10 mouse cellular contexts compared by ENCODE assay signal in the genomic region with DNA sequence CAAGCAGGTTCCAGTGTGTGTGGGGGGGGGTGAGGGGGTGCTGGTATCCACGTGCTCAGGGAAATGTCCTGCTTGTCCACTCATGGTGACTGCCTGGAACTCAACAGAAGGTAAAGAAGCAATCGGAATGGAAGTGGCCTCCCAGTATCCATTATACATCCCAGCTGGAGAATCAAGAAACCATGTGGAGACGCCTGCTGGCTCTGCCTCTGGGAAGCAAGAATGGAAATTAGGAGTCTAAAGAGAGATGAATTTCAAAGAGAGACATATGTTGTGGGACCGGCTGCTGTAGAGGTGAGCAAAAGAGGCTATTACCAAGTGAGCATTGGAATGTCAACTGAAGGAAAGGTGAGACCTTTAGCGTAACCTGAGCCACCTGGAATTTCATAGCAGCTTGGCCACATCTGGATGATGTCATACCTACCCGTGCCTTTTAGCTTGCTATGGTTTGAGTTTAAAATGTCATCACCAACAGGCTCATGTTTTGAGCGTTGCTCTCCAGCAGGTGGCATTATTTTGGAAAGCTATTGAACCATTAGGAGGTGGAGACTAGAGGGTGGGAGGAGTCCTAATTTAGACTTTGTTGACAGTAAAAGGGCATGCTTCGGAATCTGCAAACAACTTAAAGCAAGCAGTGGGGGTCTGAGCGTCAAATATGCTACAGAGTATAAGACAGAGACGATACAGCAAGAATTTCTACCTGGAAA.
A peak's percentile ranks its signal among the peaks of the same experiment; 100 is the strongest.
DNase-seq lines count a peak whose midpoint lies in the region; ATAC-seq and TF ChIP-seq lines count a peak whose summit lies in the region.
"Had no signal": no experiment of that assay in that cellular context is flagged by ENCODE, and none has a peak within 500 bp of the region (broad histone marks: within the 10 kb centered on the region; RNA-seq: fewer than 3 reads in every experiment).

No protein-coding gene starts in this region.

- H3K27ac ChIP-seq in forebrain, embryonic 13.5 days = no peak overlapping the region
- no peak overlapping the region for H3K27ac ChIP-seq in forebrain, embryonic 11.5 days (ENCODE audit: low read depth, low read length)
- no peak overlapping the region for H3K27ac ChIP-seq in lung, postnatal 0 days (ENCODE audit: low read length)
- H3K27ac ChIP-seq in stomach, postnatal 0 days (replicated peaks) = no peak overlapping the region
- no peak overlapping the region for H3K27ac ChIP-seq in neural tube, embryonic 15.5 days (replicated peaks)

- WGBS in forebrain, embryonic 13.5 days = 66% methylated on average over 10 of the region's 10 CpGs
- 59% methylated on average over 10 of the region's 10 CpGs for WGBS in forebrain, embryonic 11.5 days
- 36% methylated on average over 10 of the region's 10 CpGs for WGBS in lung, postnatal 0 days
- 32% methylated on average over 10 of the region's 10 CpGs for WGBS in stomach, postnatal 0 days
- WGBS in neural tube, embryonic 15.5 days = 65% methylated on average over 10 of the region's 10 CpGs

- no peaks in the 10 kb centered on the region for H3K9me3 ChIP-seq in forebrain, embryonic 13.5 days (replicated peaks)
- no peaks in the 10 kb centered on the region for H3K9me3 ChIP-seq in forebrain, embryonic 11.5 days (ENCODE audit: control insufficient read depth, low read length)
- no peaks in the 10 kb centered on the region for H3K9me3 ChIP-seq in lung, postnatal 0 days (ENCODE audit: low read length)
- H3K9me3 ChIP-seq in stomach, postnatal 0 days (ENCODE audit: control insufficient read depth, low read length) = no peaks in the 10 kb centered on the region
- no peaks in the 10 kb centered on the region for H3K9me3 ChIP-seq in neural tube, embryonic 15.5 days (replicated peaks)

- no peak for DNase-seq in forebrain, embryonic 11.5 days (ENCODE audit: low spot score)
- peak; percentile 24 for DNase-seq in lung, postnatal 0 days (ENCODE audit: low spot score)
- no peak for DNase-seq in lung, postnatal 14 days
- DNase-seq in embryo, embryonic 11 days = peak; percentile 15
- no peak for DNase-seq in stomach, postnatal 0 days (ENCODE audit: low spot score)
- no peak for DNase-seq in kidney, adult 18-20 months
- DNase-seq: cerebellum, adult 18-20 months; left cerebral cortex, postnatal 4 days had no signal

- no peaks in the 10 kb centered on the region for H3K27me3 ChIP-seq in forebrain, embryonic 13.5 days
- no peaks in the 10 kb centered on the region for H3K27me3 ChIP-seq in forebrain, embryonic 11.5 days (ENCODE audit: control insufficient read depth, insufficient read depth, low read length)
- no peaks in the 10 kb centered on the region for H3K27me3 ChIP-seq in lung, postnatal 0 days (replicated peaks; ENCODE audit: insufficient read depth, low read length)
- H3K27me3 ChIP-seq in stomach, postnatal 0 days (ENCODE audit: control insufficient read depth, insufficient read depth, low read length) = no peaks in the 10 kb centered on the region
- H3K27me3 ChIP-seq in neural tube, embryonic 15.5 days (replicated peaks) = no peaks in the 10 kb centered on the region

- H3K4me1 ChIP-seq in forebrain, embryonic 13.5 days = peaks cover 12% of the 10 kb centered on the region
- H3K4me1 ChIP-seq in forebrain, embryonic 11.5 days (replicated peaks; ENCODE audit: control insufficient read depth, insufficient read depth, low read length) = no peaks in the 10 kb centered on the region; the same call in 1 of the 2 replicates
- H3K4me1 ChIP-seq in lung, postnatal 0 days (ENCODE audit: insufficient read depth, low read depth, low read length) = no peaks in the 10 kb centered on the region
- H3K4me1 ChIP-seq in stomach, postnatal 0 days (replicated peaks; ENCODE audit: control insufficient read depth, insufficient read depth) = no peaks in the 10 kb centered on the region
- H3K4me1 ChIP-seq in neural tube, embryonic 15.5 days = 0 out of 2 replicates have a peak, but pooled peaks cover 3% of the 10 kb centered on the region

- H3K9ac ChIP-seq in forebrain, embryonic 13.5 days = no peak overlapping the region
- no peak overlapping the region for H3K9ac ChIP-seq in forebrain, embryonic 11.5 days (ENCODE audit: low read length)
- no peak overlapping the region for H3K9ac ChIP-seq in lung, postnatal 0 days (replicated peaks; ENCODE audit: low read depth)
- no peak overlapping the region for H3K9ac ChIP-seq in stomach, postnatal 0 days (ENCODE audit: low read length)
- H3K9ac ChIP-seq in neural tube, embryonic 15.5 days (replicated peaks) = no peak overlapping the region

- H3K4me3 ChIP-seq in forebrain, embryonic 13.5 days = no peak overlapping the region
- no peak overlapping the region for H3K4me3 ChIP-seq in forebrain, embryonic 11.5 days (ENCODE audit: low read depth, low read length)
- H3K4me3 ChIP-seq in lung, postnatal 0 days (ENCODE audit: low read depth, low read length) = no peak overlapping the region
- no peak overlapping the region for H3K4me3 ChIP-seq in stomach, postnatal 0 days (ENCODE audit: low read depth, low read length)
- H3K4me3 ChIP-seq in neural tube, embryonic 15.5 days (replicated peaks) = no peak overlapping the region

- H3K36me3 ChIP-seq in forebrain, embryonic 13.5 days (ENCODE audit: poor library complexity, severe bottlenecking) = no peaks in the 10 kb centered on the region
- no peaks in the 10 kb centered on the region for H3K36me3 ChIP-seq in forebrain, embryonic 11.5 days (ENCODE audit: control insufficient read depth, insufficient read depth, low read length)
- no peaks in the 10 kb centered on the region for H3K36me3 ChIP-seq in lung, postnatal 0 days (ENCODE audit: insufficient read depth, low read length)
- H3K36me3 ChIP-seq in stomach, postnatal 0 days (ENCODE audit: control insufficient read depth, insufficient read depth, low read length) = no peaks in the 10 kb centered on the region
- H3K36me3 ChIP-seq in neural tube, embryonic 15.5 days = no peaks in the 10 kb centered on the region

- no peak overlapping the region for H3K4me2 ChIP-seq in forebrain, embryonic 13.5 days
- H3K4me2 ChIP-seq in forebrain, embryonic 11.5 days (ENCODE audit: low read depth, low read length, severe bottlenecking) = no peak overlapping the region
- no peak overlapping the region for H3K4me2 ChIP-seq in lung, postnatal 0 days (replicated peaks; ENCODE audit: low read depth, low read length)
- no peak overlapping the region for H3K4me2 ChIP-seq in stomach, postnatal 0 days (replicated peaks; ENCODE audit: low read depth)
- H3K4me2 ChIP-seq in neural tube, embryonic 15.5 days = no peak overlapping the region

- 0 out of 2 replicates have a peak, but pooled peaks have one; percentile 30 for ATAC-seq in forebrain, embryonic 13.5 days
- no peak for ATAC-seq in forebrain, embryonic 11.5 days (replicated peaks; ENCODE audit: low FRiP score)
- no peak for ATAC-seq in lung, postnatal 0 days
- no peak for ATAC-seq in stomach, postnatal 0 days (ENCODE audit: low FRiP score, low TSS enrichment)
- ATAC-seq in neural tube, embryonic 15.5 days (ENCODE audit: low FRiP score) = no peak

- no peak for TF ChIP-seq EP300 in lung, postnatal 0 days (IDR thresholded peaks at IDR 0.05)
- TF ChIP-seq EP300 in stomach, postnatal 0 days (optimal IDR thresholded peaks at IDR 0.05) = no peak

- TF ChIP-seq CTCF in lung, postnatal 0 days (IDR thresholded peaks at IDR 0.05) = peak; percentile 39
- peak; percentile 48 for TF ChIP-seq CTCF in stomach, postnatal 0 days (IDR thresholded peaks at IDR 0.05; ENCODE audit: low read depth)

Comparison
In these comparisons a context has a peak if more than half of its experiments do, and no peak if none do; other contexts are left out.
1. DNase-seq: peak in lung, postnatal 0 days (single experiment) and embryo, embryonic 11 days (single experiment); none in forebrain, embryonic 11.5 days (single experiment), lung, postnatal 14 days (single experiment), stomach, postnatal 0 days (single experiment) and kidney, adult 18-20 months (single experiment).